ENCODE assay signal across 8 mouse cellular contexts in genomic region chr5:125188812-125189598, GRCm38 (mm10). TPM values are rescaled to one million over a fixed set of nuclear protein-coding genes. Genes with fewer than 3 reads are reported as not detected.
DNase-seq lines count a peak whose midpoint lies in the region; ATAC-seq lines count a peak whose summit lies in the region.

No protein-coding gene starts in this region.

- H3K4me2 ChIP-seq in midbrain, embryonic 12.5 days (replicated peaks), result peak overlapping the region; percentile 26; the same call in 1 of the 2 replicates
- no peak overlapping the region for H3K4me2 ChIP-seq in midbrain, embryonic 13.5 days (replicated peaks)
- no peak overlapping the region for H3K4me2 ChIP-seq in embryonic facial prominence, embryonic 15.5 days (replicated peaks)
- peak overlapping the region; percentile 29; the same call in 1 of the 2 replicates for H3K4me2 ChIP-seq in stomach, embryonic 16.5 days (ENCODE audit: low read depth, low read length)

- H3K27ac ChIP-seq in midbrain, embryonic 12.5 days (replicated peaks), result no peak overlapping the region
- H3K27ac ChIP-seq in midbrain, embryonic 13.5 days, result no peak overlapping the region
- peak overlapping the region; percentile 44; the same call in 1 of the 2 replicates for H3K27ac ChIP-seq in embryonic facial prominence, embryonic 15.5 days (replicated peaks)
- H3K27ac ChIP-seq in stomach, embryonic 16.5 days (ENCODE audit: low read length), result peak overlapping the region; percentile 55

- H3K27me3 ChIP-seq in midbrain, embryonic 12.5 days, result peaks cover 26% of the 10 kb centered on the region
- peaks cover 14% of the 10 kb centered on the region for H3K27me3 ChIP-seq in midbrain, embryonic 13.5 days
- no peaks in the 10 kb centered on the region for H3K27me3 ChIP-seq in embryonic facial prominence, embryonic 15.5 days
- no peaks in the 10 kb centered on the region for H3K27me3 ChIP-seq in stomach, embryonic 16.5 days (ENCODE audit: control insufficient read depth, insufficient read depth, low read length)

- WGBS in midbrain, embryonic 12.5 days, result 23% methylated on average over 12 of the region's 12 CpGs
- WGBS in midbrain, embryonic 13.5 days, result 26% methylated on average over 12 of the region's 12 CpGs
- 25% methylated on average over 12 of the region's 12 CpGs for WGBS in embryonic facial prominence, embryonic 15.5 days
- WGBS in stomach, embryonic 16.5 days, result 21% methylated on average over 12 of the region's 12 CpGs

- peaks cover 15% of the 10 kb centered on the region for H3K4me1 ChIP-seq in midbrain, embryonic 12.5 days
- peaks cover 21% of the 10 kb centered on the region for H3K4me1 ChIP-seq in midbrain, embryonic 13.5 days (replicated peaks)
- peaks cover 42% of the 10 kb centered on the region for H3K4me1 ChIP-seq in embryonic facial prominence, embryonic 15.5 days
- peaks cover 34% of the 10 kb centered on the region for H3K4me1 ChIP-seq in stomach, embryonic 16.5 days (ENCODE audit: control insufficient read depth, insufficient read depth, low read length)

- peak; percentile 55 for DNase-seq in embryo, embryonic 10 days (ENCODE audit: low spot score)
- DNase-seq in embryo, embryonic 9.5 days (ENCODE audit: extremely low spot score), result no peak
- no peak for DNase-seq in spleen, postnatal 4 days (ENCODE audit: low spot score in 2 of 2)
- DNase-seq in thymus, postnatal 36 days, result no peak

- H3K9ac ChIP-seq in midbrain, embryonic 12.5 days (replicated peaks), result no peak overlapping the region
- no peak overlapping the region for H3K9ac ChIP-seq in midbrain, embryonic 13.5 days (replicated peaks)
- no peak overlapping the region for H3K9ac ChIP-seq in embryonic facial prominence, embryonic 15.5 days
- H3K9ac ChIP-seq in stomach, embryonic 16.5 days (ENCODE audit: low read length), result no peak overlapping the region

- no peaks in the 10 kb centered on the region for H3K9me3 ChIP-seq in midbrain, embryonic 12.5 days
- no peaks in the 10 kb centered on the region for H3K9me3 ChIP-seq in midbrain, embryonic 13.5 days
- H3K9me3 ChIP-seq in embryonic facial prominence, embryonic 15.5 days (replicated peaks), result no peaks in the 10 kb centered on the region
- no peaks in the 10 kb centered on the region for H3K9me3 ChIP-seq in stomach, embryonic 16.5 days (replicated peaks; ENCODE audit: control insufficient read depth, low read length)

- no peak for ATAC-seq in midbrain, embryonic 12.5 days (ENCODE audit: low FRiP score, low read depth)
- no peak for ATAC-seq in midbrain, embryonic 13.5 days
- ATAC-seq in embryonic facial prominence, embryonic 15.5 days (ENCODE audit: insufficient number of reproducible peaks, low FRiP score, low TSS enrichment, low read depth), result no peak
- ATAC-seq in stomach, embryonic 16.5 days (ENCODE audit: insufficient read depth, low FRiP score), result peak; percentile 19; the same call in 1 of the 2 replicates

- H3K36me3 ChIP-seq in midbrain, embryonic 12.5 days, result no peaks in the 10 kb centered on the region
- no peaks in the 10 kb centered on the region for H3K36me3 ChIP-seq in midbrain, embryonic 13.5 days
- no peaks in the 10 kb centered on the region for H3K36me3 ChIP-seq in embryonic facial prominence, embryonic 15.5 days
- H3K36me3 ChIP-seq in stomach, embryonic 16.5 days (ENCODE audit: control insufficient read depth, insufficient read depth, low read length), result no peaks in the 10 kb centered on the region

- no peak overlapping the region for H3K4me3 ChIP-seq in midbrain, embryonic 12.5 days
- no peak overlapping the region for H3K4me3 ChIP-seq in midbrain, embryonic 13.5 days (replicated peaks)
- H3K4me3 ChIP-seq in embryonic facial prominence, embryonic 15.5 days (replicated peaks), result no peak overlapping the region
- no peak overlapping the region for H3K4me3 ChIP-seq in stomach, embryonic 16.5 days (replicated peaks; ENCODE audit: low read length)

RNA-seq across cellular contexts. Expression of gene Ncor2, which starts 10.0 kb away (rescaled TPM):
- 24.5 and 25.1 TPM in 2 replicates for polyA plus RNA-seq in midbrain, embryonic 12.5 days (2016; fragmentation: Nextera tagmentation; extraction: Ambion mirVana)
- 20.2 and 22.6 TPM in 2 replicates for polyA plus RNA-seq in midbrain, embryonic 13.5 days (2015; fragmentation: Nextera tagmentation; extraction: Ambion mirVana)
- 39.3 and 41.8 TPM in 2 replicates for polyA plus RNA-seq in embryonic facial prominence, embryonic 15.5 days (2015; fragmentation: Nextera tagmentation; extraction: Ambion mirVana)
- 21.4 and 24.6 TPM in 2 replicates for polyA plus RNA-seq in stomach, embryonic 16.5 days (2015; fragmentation: Nextera tagmentation; extraction: Ambion mirVana)

Comparison
In these comparisons a context has a peak if more than half of its experiments do, and no peak if none do; other contexts are left out.
1. H3K4me2 ChIP-seq: peak in midbrain, embryonic 12.5 days (single experiment) and stomach, embryonic 16.5 days (single experiment); none in midbrain, embryonic 13.5 days (single experiment) and embryonic facial prominence, embryonic 15.5 days (single experiment).
2. H3K27ac ChIP-seq: peak in embryonic facial prominence, embryonic 15.5 days (single experiment) and stomach, embryonic 16.5 days (single experiment); none in midbrain, embryonic 12.5 days (single experiment) and midbrain, embryonic 13.5 days (single experiment).